Mouse (Mus musculus): Measurements from ENCODE around the gene Irf8.
"Not testable (repeated sequence)": the region's sequence is repeated elsewhere in the genome, so short reads cannot be mapped to it uniquely, and the experiment has no call there.

The Irf8 gene

DNA sequence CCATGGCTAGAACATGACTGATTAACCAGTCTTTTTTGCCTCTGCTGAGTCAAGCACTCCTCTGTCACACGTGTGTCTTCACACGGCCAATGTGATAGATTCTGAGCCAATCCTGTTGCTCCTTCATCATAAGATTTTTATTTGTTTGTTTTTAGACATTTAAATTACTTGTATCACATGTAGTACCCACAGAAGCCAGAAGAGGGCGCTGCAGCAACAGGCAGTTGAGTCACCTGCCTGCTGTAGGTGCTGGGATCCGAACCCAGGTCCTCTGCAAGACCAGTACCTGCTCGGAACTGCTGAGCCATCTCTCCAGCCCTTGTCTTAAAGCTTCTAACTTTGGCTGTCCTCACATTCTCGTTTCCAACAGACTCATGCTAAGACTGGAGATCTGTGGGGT, 13.1 kb upstream of the Irf8 start:
- no peak for DNase-seq (ENCODE audit: low read depth, low spot score)

DNA sequence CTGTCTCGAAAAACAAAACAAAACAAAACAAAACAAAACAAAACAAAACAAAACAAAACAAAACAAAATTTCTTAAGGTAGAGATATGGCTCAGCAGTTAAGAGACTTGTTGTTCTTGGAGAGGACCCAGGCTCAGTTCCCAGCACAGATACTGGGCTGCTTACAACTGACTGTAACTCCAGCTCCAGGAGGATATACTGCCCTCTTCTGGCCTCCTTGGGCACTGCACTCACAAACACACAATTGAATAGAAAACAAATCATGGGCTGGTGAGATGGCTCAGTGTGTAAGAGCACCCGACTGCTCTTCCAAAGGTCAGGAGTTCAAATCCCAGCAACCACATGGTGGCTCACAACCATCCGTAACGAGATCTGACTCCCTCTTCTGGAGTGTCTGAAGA, 12.1 kb upstream of the Irf8 start:
- DNase-seq (ENCODE audit: low read depth, low spot score), result not testable (repeated sequence)

DNA sequence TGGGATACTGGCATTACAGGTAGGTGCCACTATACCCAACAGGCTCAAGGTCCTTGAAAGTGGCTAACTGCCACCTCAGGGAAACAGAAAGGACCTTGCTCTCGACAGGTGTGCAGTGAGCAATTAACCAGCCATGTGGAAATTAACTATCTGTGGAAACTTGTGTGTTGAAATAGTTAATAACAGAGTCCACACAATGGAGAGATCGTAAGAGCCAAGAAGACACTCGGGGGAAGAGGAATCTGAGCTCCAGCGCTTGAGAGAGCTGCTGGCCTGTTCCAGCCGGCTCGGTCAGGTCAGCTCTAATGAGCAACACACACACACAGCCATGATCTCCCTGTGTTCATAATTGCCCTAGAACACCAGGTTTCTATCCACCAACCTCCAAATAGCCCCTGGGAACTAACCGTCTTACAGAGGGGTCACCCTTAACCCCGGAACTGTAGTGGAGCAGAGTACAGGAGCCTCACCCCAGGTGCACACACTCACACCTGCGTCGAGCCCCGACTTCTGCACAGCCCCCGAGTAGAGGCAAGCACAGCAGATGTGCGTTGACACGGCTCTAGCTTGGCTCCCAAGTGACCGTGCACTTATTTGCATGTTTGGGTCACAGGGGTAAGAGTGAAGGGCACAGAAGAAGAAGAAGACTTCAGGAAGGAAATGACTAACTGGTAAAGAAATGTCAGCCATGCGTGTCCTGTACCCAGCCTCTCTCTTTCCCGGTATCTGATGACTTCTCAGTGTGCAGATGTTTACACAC, 11.2 kb upstream of the Irf8 start:
- DNase-seq (ENCODE audit: low read depth, low spot score), result no peak

DNA sequence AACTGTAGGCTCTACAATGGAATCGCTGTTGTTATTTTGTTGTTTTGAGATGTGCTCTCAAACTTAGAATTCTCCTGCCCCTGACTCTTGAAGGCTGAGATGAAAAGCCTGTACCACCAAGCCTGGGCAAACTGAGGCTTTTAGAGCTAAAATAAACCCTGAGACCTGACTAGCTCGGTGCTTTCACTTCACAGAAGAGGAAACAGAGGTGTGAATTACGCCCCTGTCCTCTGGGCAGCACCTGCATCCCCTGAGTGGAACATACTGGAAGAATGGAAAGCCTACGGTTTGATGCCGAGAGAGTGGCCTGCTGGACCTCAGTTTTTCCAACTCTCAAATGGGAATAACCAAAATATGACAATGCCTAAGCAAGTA, 10.6 kb upstream of the Irf8 start:
- no peak for DNase-seq (ENCODE audit: low read depth, low spot score)

DNA sequence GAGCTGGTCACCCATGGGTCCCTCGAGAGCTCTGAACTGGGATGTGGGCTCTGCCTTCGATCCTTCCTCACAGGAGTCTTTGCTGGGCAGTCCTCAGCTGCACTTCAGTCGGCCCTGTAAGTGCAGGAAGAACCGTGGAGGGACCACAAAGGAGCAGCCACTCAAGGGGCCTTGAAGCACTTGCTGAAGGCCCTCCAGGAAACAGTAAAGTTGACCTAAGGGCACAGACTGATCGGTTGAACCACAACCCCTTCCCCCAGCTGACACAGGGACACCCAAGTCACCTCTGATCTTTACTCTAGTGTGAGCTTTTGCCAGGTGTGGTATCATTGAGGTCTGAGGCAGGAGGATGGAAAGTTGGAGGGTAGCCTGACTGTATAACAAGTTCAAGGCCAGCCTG, 10.1 kb upstream of the Irf8 start:
- no peak for DNase-seq (ENCODE audit: low read depth, low spot score)

DNA sequence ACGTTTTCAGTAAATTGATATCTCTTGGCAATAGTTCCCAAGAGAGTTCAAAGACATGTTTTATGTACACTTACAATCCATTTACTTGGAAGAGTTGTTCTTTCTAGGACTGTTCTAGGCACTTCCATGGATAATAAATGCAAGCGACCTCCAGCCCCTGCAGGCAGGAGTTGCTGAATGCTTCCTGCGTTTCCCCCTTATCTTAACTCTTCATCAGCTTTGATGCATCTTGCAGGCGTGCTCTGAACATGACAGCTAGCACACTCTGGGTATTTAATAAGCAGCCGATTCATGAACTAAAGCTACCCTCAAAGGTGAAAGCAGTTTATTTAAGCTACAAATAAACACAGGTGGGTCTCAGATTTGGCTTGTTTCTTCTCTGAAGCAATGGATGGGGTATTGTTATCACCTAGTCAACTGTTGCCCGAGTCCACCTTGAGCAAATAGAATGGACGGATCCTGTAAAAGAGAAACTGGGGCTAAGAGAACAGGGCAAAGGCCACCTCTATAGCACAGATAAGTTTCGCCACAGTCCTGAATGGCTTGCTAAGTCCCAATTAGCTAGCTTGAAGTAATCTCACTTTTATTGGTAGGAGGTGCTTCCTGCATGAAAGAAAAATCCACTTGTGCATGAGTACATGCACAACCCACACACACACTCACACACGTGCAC, 7.5 kb upstream of the Irf8 start:
- DNase-seq (ENCODE audit: low read depth, low spot score), result no peak

DNA sequence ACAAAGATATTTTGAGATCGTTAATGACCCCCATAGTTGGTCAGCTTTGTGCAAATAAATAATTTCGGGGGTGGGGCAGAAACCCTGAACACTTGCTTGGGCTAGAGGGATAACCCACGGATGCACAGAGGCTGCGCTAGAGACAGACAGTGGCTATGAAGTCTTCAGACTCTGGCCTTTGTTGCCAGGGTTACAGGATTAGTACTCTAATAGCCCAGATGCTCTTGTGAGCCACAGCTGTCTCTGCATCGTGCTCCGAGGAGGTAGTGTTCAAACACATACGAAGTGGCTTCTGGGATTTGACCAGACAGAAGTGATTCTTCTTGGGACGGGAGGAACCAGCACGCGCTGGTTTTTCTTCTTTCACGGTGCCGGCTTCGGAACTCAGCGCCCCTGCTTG, 4.6 kb upstream of the Irf8 start:
- no peak for DNase-seq (ENCODE audit: low read depth, low spot score)

DNA sequence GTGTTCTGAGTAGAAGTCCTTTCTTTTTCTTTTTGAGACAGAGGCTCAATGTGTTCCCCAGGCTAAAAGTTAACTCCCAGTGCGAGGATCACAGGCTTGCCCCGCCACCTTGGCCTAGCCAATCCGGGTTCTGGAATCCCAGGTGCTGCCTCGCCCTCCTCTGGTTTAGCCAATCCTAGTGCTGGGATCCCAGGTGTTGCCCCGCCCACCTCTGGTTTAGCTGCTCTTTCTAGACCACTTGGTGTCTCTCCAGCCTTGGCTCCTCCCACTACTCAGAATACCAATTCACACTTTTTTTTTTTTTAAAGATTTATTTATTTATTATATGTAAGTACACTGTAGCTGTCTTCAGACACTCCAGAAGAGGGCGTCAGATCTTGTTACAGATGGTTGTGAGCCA, 4.1 kb upstream of the Irf8 start:
- no peak for DNase-seq (ENCODE audit: low read depth, low spot score)

DNA sequence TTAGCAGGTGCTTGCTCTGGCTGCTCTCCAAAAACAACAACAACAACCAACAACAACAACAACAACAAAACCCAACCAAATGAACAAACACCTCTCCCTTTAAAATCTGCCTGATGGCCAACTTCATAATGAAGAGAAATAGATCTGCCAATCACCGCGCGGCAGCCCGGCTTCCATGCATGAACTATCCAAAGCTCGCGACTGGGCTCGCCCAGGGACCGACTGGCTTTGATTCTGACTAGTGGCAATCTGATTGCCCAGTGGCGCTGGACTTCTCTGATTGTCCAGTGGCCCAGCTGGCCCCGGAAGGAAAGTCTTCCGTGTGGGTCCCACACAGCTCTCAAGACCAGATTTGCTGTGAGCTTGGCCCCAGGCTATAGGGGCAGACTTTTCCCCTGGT, 328 bp downstream of the Irf8 start:
- no peak for DNase-seq (ENCODE audit: low read depth, low spot score)

DNA sequence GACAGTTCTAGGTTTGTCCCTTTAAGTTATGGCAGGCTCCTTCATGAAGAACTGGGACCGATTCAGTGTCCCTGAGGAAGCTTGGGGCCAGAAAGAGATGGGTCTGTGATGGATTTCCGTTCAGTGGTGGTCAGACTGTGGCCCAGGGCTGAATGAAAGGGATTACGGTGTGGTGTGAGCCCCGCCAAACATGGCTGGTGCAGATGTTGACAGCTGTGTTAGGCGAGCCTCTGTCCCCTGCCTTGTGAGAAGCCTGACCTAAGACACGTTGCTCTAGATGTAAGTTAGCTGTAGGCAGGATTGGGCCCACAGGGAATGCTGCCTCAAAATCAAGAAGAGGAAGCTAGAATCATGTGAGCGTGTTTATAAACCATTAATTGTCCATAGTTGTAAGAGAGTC, 1.0 kb downstream of the Irf8 start:
- no peak for DNase-seq (ENCODE audit: low read depth, low spot score)

DNA sequence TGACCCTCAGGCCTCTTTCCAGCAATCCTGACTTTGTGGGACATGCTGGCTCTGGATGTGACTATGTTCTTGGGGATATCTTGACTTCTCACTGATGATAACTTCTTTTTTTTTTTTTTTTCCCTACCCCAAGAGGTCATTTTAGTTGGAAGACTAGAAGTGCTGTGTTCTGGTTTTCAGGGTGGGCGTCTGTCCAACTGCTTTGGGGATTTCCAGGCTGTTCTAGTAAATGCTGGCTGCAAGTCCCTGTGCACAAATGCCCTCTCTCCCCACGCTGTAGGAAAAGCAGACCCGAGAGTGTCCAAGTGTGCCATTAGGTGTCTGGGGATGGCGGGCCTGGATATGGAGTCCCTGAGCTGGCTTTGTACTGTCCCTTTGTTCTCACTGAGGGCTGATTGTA, 2.6 kb downstream of the Irf8 start:
- DNase-seq (ENCODE audit: low read depth, low spot score), result no peak

DNA sequence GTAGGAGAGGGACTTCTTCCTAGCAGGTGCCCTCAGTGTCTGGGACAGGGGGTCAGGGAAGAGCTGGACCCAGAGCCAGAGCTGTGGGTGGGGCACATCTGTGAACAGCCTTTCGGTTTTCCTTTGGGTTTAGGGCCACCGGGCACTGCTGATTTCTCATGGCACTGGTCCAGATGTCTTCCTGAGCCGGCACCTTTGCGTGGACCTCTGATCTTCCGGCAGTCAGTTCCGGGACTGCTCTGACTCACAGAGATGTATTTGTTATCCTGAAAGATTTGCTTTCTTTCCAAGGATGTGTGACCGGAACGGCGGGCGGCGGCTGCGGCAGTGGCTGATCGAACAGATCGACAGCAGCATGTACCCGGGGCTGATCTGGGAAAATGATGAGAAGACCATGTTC, 3.4 kb downstream of the Irf8 start:
- no peak for DNase-seq (ENCODE audit: low read depth, low spot score)

DNA sequence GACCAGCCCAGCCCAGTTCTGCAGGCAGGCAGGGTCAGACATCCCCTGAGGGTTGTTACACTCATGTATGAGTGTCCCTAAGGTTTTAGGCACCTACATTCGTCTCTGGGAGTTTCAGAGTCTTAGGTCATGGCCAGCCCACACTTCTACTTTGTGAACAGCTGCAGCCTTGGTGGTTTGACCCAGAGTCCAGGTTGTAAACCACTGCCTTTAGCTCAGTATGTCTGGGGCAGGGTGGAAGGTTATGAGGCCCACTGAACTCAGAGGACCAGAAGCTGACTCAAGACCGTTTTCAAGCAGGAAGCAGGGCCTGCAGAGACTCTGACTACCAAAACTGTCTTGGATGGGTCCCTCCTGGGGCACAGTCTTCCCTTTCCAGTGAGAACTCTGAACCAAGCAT, 4.4 kb downstream of the Irf8 start:
- DNase-seq (ENCODE audit: low read depth, low spot score), result no peak

DNA sequence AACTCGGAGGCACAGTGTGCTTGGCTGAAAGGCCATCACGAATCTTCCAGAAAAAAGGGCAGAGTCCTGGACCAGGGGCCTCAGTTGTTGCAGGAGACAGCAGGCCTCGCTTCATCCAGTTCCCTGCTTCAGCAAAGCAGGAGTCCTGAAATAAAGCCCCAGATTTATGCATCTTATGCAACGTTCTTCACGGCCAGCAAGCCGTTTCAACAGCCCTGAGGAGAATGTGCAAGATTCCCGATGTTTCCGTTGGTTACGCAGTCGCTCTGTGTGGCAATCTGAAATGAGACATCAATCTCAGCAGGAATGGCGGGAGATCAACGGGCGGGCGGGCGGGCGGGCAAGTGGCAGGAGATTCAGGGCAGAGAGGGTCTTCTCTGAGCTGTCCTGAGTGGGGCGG, 4.8 kb downstream of the Irf8 start:
- no peak for DNase-seq (ENCODE audit: low read depth, low spot score)

DNA sequence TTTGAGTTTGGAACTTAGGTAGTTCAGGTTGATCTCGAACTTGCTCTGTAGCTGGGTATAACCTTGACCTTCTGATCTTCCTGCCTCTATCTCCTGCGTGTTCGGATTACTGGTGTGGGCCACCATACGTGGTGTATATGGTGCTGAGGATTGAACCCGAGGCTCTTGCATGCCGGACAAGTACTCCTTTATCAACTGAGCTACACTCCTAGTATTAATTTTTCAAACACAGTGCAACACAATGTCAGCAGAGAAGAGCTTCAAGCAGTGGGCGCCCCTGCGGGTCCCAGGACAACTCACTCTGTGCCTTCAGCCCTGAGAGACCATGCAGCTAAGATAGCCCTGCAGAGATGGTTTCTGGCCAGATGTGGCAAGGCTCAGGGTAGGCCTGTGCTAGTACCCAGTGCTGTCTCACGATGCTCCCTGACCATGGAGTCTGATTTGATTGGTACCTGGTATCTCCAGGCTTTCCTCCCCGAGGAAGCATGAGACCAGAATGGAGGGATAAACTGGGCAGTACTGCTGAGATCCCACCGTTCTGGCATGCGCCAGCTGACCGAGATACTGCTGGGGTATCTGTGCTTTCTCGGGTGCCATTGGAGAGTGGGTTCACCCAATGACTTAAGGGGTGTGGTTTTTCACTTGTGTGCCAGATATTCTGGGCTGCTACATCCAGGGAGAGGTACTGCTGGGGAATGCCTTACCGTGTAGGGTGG, 5.8 kb downstream of the Irf8 start:
- DNase-seq (ENCODE audit: low read depth, low spot score), result no peak

DNA sequence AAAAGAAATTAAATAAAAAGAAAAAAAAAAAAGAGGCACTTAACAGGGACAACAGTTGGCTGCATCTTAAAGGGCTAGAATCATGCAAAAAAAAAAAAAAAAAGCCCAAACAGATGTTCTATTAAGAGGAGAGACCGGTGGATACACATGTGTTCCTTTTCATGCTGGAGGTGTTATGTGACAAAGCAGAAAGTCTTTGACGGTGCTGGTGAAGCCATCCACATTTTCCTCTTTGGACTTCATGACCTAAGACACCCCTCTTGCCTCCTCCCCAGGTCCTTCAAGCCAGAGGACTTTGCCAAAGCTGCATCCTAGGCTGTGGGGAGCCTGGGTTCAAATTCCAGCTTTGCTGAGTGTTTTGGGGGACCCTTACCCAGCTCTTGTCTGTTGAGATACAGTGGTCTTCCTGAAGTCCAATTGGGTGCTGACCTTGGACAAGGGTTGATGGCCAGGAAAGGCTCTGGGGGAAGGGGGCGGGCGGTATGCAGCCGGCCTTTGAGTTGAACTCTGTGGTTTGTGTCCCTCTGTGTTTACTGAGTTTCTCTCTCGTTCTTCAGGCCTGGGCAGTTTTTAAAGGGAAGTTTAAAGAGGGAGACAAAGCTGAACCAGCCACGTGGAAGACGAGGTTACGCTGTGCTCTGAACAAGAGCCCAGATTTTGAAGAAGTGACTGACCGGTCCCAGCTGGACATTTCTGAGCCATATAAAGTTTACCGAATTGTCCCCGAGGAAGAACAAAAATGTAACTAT, 7.2 kb downstream of the Irf8 start:
- no peak for DNase-seq (ENCODE audit: low read depth, low spot score)

DNA sequence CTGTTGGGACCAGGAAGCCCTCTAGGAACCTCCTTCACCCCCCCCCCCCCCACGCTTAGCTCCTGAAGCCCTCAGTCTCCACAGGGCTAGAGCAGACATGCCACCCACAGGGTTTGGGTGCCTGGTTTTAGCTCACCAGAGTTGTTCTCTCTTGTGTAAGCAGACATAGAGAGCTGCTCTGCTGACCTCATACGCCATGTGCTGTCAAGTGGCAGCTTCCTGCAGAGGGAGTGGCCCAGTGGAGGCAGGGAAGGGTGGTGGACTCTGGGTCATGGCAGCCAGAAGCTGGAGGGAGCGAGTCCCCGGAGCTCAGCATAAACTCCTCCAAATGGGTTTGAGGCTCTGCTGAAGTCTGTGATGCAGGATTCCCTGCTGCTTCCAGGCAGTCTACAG, 7.7 kb downstream of the Irf8 start:
- no peak for DNase-seq (ENCODE audit: low read depth, low spot score)

DNA sequence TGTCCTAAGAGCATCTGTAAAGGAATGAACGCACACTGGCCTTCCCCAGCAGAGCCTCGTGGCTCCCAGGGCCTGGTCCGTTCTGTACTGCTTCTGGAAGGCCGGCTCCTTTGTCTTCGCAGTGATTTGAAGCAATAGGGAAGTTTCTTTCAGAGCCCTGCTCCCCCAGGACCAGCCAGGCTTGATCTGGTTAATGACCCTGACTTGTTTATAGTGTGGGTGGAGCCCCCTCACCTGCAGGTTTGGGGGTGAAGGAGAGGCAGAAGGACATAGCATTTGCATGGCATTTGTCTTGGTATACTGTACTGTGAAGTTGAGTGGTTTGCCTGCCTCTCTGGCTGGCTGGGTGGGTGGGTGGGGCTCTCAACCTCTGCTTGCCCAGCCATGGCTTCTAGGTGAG, 8.3 kb downstream of the Irf8 start:
- no peak for DNase-seq (ENCODE audit: low read depth, low spot score)

DNA sequence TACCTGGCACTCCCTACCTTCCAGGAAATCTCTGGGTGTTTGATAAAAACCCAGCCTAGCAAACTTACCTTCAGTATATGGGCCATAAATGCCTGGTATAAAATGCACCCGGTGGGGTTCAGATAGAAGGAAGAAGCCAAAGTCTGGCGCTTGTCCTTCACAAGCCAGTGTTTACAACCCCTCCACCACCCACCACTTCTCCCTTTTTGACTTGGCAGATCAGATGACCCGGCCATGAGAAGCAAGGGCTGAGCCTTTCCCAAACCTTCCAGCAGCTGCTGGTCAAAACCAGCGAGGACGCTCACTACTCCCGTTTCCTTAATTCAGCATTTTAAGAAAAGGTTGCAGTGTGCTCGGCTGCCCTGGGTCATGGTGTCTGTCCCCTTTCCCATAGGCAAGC, 9.1 kb downstream of the Irf8 start:
- DNase-seq (ENCODE audit: low read depth, low spot score), result no peak

DNA sequence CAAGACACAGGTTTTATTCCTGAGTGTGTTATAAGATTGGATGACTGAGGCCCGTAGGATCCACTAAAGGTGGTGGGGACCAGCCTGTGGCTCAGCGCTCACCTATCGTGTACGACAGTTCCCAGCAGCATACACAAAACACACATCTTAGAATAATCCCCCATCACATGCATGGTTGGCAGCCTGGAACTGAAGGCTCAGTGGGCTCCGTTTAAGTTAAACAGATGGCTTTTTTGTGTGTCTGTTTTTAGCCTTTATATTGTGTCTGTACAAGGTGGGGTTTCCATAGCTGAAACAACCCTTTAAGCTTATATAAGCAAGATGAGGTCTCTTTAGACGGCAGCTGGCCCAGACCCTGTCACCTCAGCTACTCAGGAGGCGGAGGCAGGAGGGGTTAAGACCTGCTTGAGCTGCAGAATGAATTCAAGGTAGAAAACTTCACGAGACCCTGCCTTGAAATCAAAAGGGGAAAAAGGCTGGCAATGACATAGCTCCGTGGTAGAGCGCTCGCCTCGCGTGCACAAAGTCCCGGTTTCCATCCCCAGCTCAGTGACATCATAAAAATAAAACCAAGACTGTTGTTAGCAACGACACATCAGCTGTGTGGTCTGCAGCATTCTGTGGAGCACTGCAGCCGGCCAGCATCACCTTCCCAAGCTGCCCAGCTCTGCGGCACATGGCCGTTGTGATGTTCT, 10.0 kb downstream of the Irf8 start:
- no peak for DNase-seq (ENCODE audit: low read depth, low spot score)

DNA sequence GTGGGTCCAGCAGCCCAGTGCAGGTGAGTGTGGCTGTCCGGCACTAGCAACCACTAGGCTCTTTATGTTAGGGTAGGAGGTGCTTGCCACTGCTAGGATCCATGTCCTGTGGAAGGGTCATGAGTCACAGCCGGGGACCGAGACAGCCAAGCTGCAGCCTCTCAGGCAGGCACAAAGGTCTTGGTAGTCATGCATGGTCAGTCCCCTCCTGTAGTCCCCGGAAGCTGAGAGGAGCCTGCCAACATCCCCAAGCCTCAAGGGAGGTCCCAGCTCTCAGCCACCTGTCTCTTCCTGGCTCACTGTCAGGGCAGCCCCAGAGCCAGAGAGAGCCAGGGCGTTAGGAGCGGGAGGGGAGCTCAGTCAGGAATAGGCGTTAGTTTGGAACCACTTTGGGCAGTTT, 11.1 kb downstream of the Irf8 start:
- no peak for DNase-seq (ENCODE audit: low read depth, low spot score)

DNA sequence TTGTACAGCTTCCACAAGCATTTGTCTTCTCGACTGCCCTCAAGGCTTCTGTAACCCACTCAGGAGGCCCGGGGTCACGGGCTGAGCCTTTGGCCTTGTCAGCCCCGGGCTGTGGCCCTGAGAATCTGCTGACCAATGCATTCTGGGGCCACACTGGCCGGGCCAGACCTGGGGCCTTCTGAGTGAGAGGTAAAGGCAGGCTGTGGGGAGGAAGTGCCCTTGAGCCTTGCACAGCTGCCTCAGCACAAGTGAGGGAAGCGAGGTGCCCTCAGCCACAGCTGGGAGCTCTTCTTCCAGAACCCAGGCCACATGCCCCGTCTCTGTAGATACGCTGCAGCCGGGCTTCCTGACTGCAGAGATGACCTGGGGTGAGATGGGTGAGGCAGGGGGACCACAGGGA, 14.5 kb downstream of the Irf8 start:
- DNase-seq (ENCODE audit: low read depth, low spot score), result no peak

Measured in c-Kit-negative CD71-positive TER-119-positive erythroid progenitor cells, embryonic 14.5 days (primary cell).